Mouse (Mus musculus) E14TG2a.4 (cell line): ENCODE results near the gene Cfap99.

ENCODE experiments used
- H3K27me3 ChIP-seq: 2 replicates; pipeline ENCODE4 v1.6.1; 2014; ENCODE audit warnings: low read length, control low read depth; ENCODE audit not compliant: insufficient read depth
- H3K36me3 ChIP-seq: 2 replicates; pipeline ENCODE4 v1.6.1; 2014; ENCODE audit warnings: low read length, control low read depth; ENCODE audit not compliant: insufficient read depth
- H3K4me1 ChIP-seq: replicated peaks from 2 replicates; pipeline ENCODE4 v1.6.1; 2014; ENCODE audit warnings: low read depth, low read length, control low read depth
- H3K4me3 ChIP-seq: replicated peaks from 2 replicates; pipeline ENCODE4 v1.5.1; 2014; ENCODE audit warnings: mild to moderate bottlenecking, low read length
- H3K9me3 ChIP-seq: 2 replicates; pipeline ENCODE4 v1.6.1; 2014; ENCODE audit warnings: low read length, control low read depth
- CTCF ChIP-seq: conservative IDR thresholded peaks from 2 replicates; pipeline ENCODE4 v1.5.1; 2014; ENCODE audit warnings: low read length
- NANOG ChIP-seq: IDR thresholded peaks from 2 replicates; pipeline ENCODE4 v1.6.1; 2014; ENCODE audit warnings: borderline replicate concordance, low read length, mixed read lengths
- POU5F1 ChIP-seq: IDR thresholded peaks from 2 replicates; pipeline ENCODE4 v1.6.1; 2014; ENCODE audit warnings: low read length, borderline replicate concordance

Gene Cfap99

DNA sequence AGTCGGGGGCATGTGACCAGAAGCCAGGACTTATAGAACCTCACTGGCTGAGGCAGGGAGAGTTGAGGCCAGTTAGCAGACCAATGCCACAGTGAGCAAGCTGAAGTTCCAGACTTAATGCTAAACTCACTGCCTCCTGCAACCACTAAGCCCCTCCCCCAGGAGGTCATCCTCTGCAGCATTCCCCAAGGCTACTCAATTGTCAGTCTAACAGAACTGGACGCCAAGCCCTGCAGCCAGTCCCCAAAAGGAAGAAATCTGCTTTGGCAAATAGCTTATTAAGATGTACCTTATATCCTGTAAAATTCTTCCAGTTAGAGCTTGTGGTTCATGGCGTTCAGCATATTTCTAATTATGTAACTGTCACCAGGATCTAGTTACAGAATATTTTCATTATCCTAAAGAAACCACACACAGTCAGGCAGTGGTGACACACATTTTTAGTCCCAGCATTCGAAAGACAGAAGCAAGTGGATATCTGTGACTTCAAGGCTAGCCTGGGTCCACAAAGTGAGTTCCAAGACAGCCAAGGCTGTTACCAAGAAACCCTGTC, 35.4 kb upstream of the Cfap99 start:
- no peak for TF ChIP-seq CTCF
- TF ChIP-seq POU5F1: no peak
- TF ChIP-seq NANOG: no peak
- Histone ChIP-seq H3K9me3 (peaks cover 7% of the 10 kb centered on the region), H3K4me3 (no peak overlapping the region), H3K4me1 (peaks cover 29% of the 10 kb centered on the region), H3K36me3 (peaks cover 3% of the 10 kb centered on the region; the same call in 1 of the 2 replicates), H3K27me3 (no peaks in the 10 kb centered on the region)

DNA sequence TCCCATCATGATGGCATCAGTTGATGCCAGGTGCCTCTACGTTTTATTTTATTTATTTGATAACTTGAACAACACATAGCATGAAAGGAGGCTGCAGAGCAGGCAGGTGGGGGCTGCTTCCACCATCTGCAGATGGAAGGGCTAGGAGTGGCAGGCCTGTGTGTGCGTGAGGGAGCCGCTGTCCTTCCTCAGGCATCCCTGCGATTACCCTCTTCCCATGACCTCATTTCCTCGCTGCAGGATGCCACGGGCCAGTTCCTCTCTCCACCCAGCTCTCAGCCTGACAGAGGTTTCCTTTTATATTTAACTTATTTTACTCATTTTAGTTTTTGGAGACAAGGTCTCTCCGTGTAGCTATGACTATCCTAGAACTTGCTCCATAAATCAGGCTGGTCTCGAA, 34.1 kb upstream of the Cfap99 start:
- H3K4me1 ChIP-seq: peaks cover 33% of the 10 kb centered on the region
- no peak overlapping the region for H3K4me3 ChIP-seq
- H3K36me3 ChIP-seq: no peaks in the 10 kb centered on the region; the same call in 1 of the 2 replicates
- no peaks in the 10 kb centered on the region for H3K9me3 ChIP-seq
- TF ChIP-seq NANOG: no peak
- TF ChIP-seq CTCF: no peak
- no peak for TF ChIP-seq POU5F1
- no peaks in the 10 kb centered on the region for H3K27me3 ChIP-seq

DNA sequence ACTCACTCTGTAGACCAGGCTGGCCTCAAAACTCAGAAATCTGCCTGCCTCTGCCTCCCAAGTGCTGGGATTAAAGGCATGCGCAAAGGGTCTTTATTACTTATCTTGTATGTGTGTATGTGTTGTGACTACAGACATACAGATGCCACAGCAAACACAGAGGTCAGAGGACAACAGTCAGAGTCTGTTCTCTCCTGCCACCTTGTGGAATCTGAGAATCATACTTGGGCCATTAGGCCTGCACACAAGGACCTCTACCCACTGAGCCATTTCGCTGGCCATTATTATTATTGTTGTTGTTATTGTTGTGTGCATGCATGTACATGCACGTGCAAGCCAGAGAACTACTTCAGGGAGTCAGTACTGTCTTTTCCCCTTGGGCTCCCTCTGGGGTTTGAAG, 33.2 kb upstream of the Cfap99 start:
- H3K4me3 ChIP-seq: no peak overlapping the region
- TF ChIP-seq POU5F1 (no peak), CTCF (no peak), NANOG (no peak)
- H3K36me3 ChIP-seq: no peaks in the 10 kb centered on the region
- H3K9me3 ChIP-seq: no peaks in the 10 kb centered on the region
- no peaks in the 10 kb centered on the region for H3K27me3 ChIP-seq
- H3K4me1 ChIP-seq: peaks cover 32% of the 10 kb centered on the region

DNA sequence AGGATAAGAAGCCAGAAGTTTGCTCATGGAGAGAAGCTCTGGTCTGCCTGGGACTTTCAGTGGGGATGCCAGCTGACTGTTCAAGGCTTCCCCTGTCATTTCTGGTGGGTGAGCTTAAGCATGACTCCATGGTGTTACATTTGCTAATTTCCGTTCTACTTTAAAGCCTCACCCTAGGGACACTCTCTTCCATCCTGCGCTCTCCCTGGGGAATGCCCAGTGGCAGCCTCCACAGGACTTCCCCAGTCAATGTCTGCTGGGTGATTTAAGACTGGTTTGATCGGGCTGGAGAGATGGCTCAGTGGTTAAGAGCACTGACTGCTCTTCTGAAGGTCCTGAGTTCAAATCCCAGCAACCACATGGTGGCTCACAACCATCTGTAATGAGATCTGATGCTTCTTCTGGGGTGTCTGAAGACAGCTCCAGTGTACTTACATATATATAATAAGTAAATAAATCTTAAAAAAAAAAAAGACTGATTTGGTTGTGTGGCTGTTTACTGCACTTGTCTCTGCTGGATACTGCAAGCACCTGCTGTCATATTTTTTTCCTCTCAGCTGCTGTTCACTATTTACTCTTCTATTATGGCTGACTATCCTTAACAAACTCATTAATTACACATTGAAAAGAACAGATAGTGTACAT, 29.1 kb upstream of the Cfap99 start:
- Histone ChIP-seq H3K36me3 (no peaks in the 10 kb centered on the region), H3K4me3 (no peak overlapping the region), H3K27me3 (no peaks in the 10 kb centered on the region), H3K9me3 (no peaks in the 10 kb centered on the region), H3K4me1 (peaks cover 12% of the 10 kb centered on the region; the same call in 1 of the 2 replicates)
- TF ChIP-seq CTCF: no peak
- TF ChIP-seq POU5F1: no peak
- TF ChIP-seq NANOG: no peak

DNA sequence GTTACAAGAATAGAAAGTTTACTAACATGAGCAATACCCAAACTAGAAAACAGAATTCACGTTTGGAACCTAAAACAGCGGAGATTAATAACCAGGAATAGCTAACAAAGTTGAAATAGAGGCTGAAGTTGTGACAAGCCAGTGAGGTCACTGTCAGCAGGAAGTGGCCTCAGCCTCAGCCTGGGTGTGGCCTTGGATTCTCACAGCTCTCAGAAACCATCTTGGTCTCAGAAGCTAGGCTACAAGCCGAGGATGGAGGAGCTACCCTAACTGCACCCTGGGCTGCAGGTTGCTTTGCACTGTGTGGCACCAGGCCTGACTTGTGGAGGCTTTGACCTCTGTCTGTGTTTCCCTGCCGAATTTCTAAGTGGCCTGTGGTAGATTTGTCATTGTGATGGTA, 22.3 kb upstream of the Cfap99 start:
- peaks cover 29% of the 10 kb centered on the region for H3K4me1 ChIP-seq
- H3K9me3 ChIP-seq: no peaks in the 10 kb centered on the region
- no peaks in the 10 kb centered on the region for H3K36me3 ChIP-seq
- TF ChIP-seq CTCF (no peak), NANOG (no peak), POU5F1 (no peak)
- H3K27me3 ChIP-seq: no peaks in the 10 kb centered on the region
- no peak overlapping the region for H3K4me3 ChIP-seq

DNA sequence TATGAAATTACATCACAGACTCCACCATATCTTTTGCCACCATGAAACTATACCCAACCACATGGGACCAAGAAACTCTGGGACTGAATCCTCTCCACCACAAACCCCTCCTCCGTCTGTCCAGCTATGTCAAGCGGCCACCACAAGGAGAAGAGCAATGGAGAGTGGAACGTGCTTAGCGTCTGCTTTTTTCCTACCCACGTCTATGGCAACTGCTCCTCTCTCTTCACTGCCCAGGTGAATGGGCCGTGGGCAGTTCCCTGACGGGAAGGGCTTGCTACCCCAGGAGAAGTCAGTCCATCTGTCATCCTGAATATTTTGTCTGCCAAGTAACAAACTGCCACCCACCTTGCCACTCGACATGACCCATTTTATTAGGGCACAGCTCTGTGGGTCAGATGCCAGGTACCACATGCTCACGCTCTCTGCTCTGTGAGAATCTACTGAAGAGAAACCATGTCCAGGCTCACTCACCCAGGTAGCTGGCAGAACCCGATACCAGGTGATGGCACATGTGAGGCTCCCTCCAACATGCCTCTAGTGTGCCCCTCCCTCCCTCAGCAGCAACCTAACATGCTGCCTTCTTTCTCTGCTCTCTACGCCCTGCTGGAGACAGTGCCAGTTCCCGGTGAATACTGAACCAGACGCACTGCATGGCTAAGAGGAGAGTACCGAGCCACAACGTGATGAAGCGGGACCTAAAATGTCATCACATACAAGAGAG, 19.0 kb upstream of the Cfap99 start:
- Histone ChIP-seq H3K27me3 (no peaks in the 10 kb centered on the region), H3K4me1 (peaks cover 44% of the 10 kb centered on the region), H3K9me3 (no peaks in the 10 kb centered on the region), H3K36me3 (no peaks in the 10 kb centered on the region), H3K4me3 (peak overlapping the region; percentile 30; the same call in 1 of the 2 replicates)
- TF ChIP-seq POU5F1 (no peak), NANOG (no peak), CTCF (no peak)

DNA sequence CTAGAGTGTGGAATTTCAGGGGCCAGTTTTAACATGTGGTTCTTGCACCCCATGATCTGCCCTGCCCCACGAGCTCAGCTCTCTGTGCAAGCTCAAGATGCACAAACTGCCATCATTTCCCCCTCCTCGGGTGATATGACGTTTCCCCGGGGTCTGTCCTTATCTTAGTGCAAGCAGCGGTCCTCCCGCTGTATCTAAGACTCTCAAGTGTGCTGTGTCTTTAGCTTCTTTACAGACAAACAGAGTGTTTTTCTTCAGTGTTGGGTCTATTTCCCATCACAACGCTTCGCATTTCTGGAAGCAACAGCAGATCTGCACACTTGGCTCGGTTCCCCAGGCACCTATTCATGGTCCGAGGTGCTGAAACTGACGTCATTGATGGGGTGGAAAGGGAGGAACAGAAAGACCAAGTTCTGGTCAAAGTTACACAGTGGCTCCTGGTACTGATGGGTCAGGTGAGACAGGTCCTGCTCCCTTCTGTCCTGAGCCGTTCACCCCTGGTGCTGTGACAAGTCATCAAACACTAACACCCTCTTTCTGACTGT, 18.4 kb upstream of the Cfap99 start:
- no peak for TF ChIP-seq POU5F1
- Histone ChIP-seq H3K36me3 (no peaks in the 10 kb centered on the region), H3K9me3 (no peaks in the 10 kb centered on the region), H3K27me3 (no peaks in the 10 kb centered on the region), H3K4me3 (peak overlapping the region; percentile 30; the same call in 1 of the 2 replicates), H3K4me1 (peaks cover 44% of the 10 kb centered on the region)

DNA sequence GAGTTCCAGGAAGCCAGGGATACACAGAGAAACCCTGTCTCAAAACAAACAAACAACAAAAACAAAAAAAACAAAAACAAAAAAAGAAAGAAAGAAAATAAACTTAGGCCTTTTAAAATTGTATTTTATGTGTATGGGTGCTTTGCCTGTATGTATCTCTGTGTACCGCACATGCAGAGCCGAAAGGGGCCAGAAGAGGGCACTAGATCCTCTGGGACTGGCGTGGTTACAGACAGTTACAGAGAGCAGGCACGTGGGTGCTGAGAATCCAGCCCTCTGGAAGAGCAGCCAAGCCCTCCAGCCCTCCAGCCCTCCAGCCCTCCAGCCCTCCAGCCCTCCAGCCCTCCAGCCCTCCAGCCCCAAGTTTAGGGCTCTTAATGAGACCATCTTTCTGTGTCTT, 16.7 kb upstream of the Cfap99 start:
- no peaks in the 10 kb centered on the region for H3K9me3 ChIP-seq
- no peak for TF ChIP-seq NANOG
- peak; percentile 96 for TF ChIP-seq CTCF
- H3K4me1 ChIP-seq: peaks cover 43% of the 10 kb centered on the region
- no peaks in the 10 kb centered on the region for H3K27me3 ChIP-seq
- H3K36me3 ChIP-seq: peaks cover 6% of the 10 kb centered on the region; the same call in 1 of the 2 replicates
- no peak overlapping the region for H3K4me3 ChIP-seq
